In the genomic region with DNA sequence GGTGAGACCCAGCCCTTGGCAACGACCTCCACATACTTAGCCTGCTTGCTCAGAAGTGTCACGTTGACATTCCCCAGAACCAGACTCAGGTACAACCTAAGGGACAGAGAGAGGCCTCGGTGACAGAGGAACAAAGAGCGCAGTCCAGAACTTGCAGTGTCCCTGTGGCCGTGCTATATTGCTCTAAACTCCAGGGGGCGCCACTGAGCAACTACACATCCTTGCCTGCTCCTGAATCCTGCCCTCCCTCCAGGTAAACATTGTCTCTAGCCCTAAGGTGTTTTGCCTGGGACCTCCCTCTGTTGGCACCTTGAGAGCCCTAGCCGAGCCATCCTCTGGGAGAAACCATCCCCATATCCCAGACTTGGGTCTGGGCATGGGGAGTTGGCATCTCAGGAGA, we compare ENCODE assay signal across 13 mouse cellular contexts. TPM values are rescaled to one million over a fixed set of nuclear protein-coding genes. Genes with fewer than 3 reads are reported as not detected.
DNase-seq lines count a peak whose midpoint lies in the region; ATAC-seq and TF ChIP-seq lines count a peak whose summit lies in the region.
"Had no signal": no experiment of that assay in that cellular context is flagged by ENCODE, and none has a peak within 500 bp of the region (broad histone marks: within the 10 kb centered on the region; RNA-seq: fewer than 3 reads in every experiment).

No protein-coding gene starts in this region.

- peak; percentile 65 for TF ChIP-seq CTCF in hindbrain, postnatal 0 days (IDR thresholded peaks at IDR 0.05; ENCODE audit: low read depth)
- TF ChIP-seq CTCF in testis, adult 2 months (IDR thresholded peaks at IDR 0.05; ENCODE audit: control insufficient read depth, insufficient read depth, insufficient replicate concordance, low read depth, low read length) = peak; percentile 88; the same call in 1 of the 2 replicates

- no peaks in the 10 kb centered on the region for H3K4me1 ChIP-seq in hindbrain, postnatal 0 days (ENCODE audit: insufficient read depth, low read length)
- no peaks in the 10 kb centered on the region for H3K4me1 ChIP-seq in hindbrain, embryonic 12.5 days
- H3K4me1 ChIP-seq in testis, adult 2 months (ENCODE audit: control insufficient read depth, insufficient read depth, low read length) = peaks cover 9% of the 10 kb centered on the region
- H3K4me1 ChIP-seq: limb, embryonic 12.5 days had no signal

- no peak overlapping the region for H3K4me2 ChIP-seq in hindbrain, postnatal 0 days (ENCODE audit: low read depth, low read length)
- no peak overlapping the region for H3K4me2 ChIP-seq in hindbrain, embryonic 12.5 days (replicated peaks)
- H3K4me2 ChIP-seq: embryonic facial prominence, embryonic 15.5 days; limb, embryonic 12.5 days; midbrain, embryonic 11.5 days had no signal

- no peaks in the 10 kb centered on the region for H3K27me3 ChIP-seq in hindbrain, postnatal 0 days (ENCODE audit: insufficient read depth, low read length)
- no peaks in the 10 kb centered on the region for H3K27me3 ChIP-seq in hindbrain, embryonic 12.5 days
- H3K27me3 ChIP-seq in testis, adult 2 months (ENCODE audit: control insufficient read depth, insufficient read depth, low read length) = no peaks in the 10 kb centered on the region
- H3K27me3 ChIP-seq: embryonic facial prominence, embryonic 15.5 days; limb, embryonic 12.5 days had no signal

- H3K36me3 ChIP-seq in hindbrain, postnatal 0 days (ENCODE audit: insufficient read depth, low read length) = peaks cover 53% of the 10 kb centered on the region
- peaks cover 75% of the 10 kb centered on the region for H3K36me3 ChIP-seq in hindbrain, embryonic 12.5 days
- no peaks in the 10 kb centered on the region; the same call in none of the 2 replicates for H3K36me3 ChIP-seq in testis, adult 2 months (ENCODE audit: control insufficient read depth, insufficient read depth, low read length)

- no peak overlapping the region for H3K9ac ChIP-seq in hindbrain, postnatal 0 days (replicated peaks; ENCODE audit: low read length)
- H3K9ac ChIP-seq in hindbrain, embryonic 12.5 days = no peak overlapping the region
- H3K9ac ChIP-seq: embryonic facial prominence, embryonic 15.5 days; limb, embryonic 12.5 days had no signal

- DNase-seq in hindbrain, postnatal 0 days (ENCODE audit: low spot score) = no peak
- DNase-seq in testis, postnatal 10 days (ENCODE audit: low spot score) = no peak
- peak; percentile 26 for DNase-seq in c-Kit-positive CD71-positive TER-119-positive erythroid progenitor cells, embryonic 14.5 days (ENCODE audit: low spot score)
- DNase-seq in layer of hippocampus, postnatal 10 days (ENCODE audit: low spot score in 2 of 2) = no peak
- no peak for DNase-seq in layer of hippocampus, adult 9-11 months
- DNase-seq: gastrocnemius, postnatal 10 days had no signal

- no peak overlapping the region for H3K27ac ChIP-seq in hindbrain, postnatal 0 days
- H3K27ac ChIP-seq in hindbrain, embryonic 12.5 days = no peak overlapping the region
- H3K27ac ChIP-seq in testis, adult 2 months (ENCODE audit: control insufficient read depth, insufficient read depth, low read depth, low read length) = peak overlapping the region; percentile 39
- H3K27ac ChIP-seq: embryonic facial prominence, embryonic 15.5 days; limb, embryonic 12.5 days had no signal

- no peak overlapping the region for H3K4me3 ChIP-seq in hindbrain, postnatal 0 days (ENCODE audit: low read length)
- H3K4me3 ChIP-seq in hindbrain, embryonic 12.5 days = no peak overlapping the region
- peak overlapping the region; percentile 85 for H3K4me3 ChIP-seq in testis, adult 2 months (ENCODE audit: control insufficient read depth, low read depth, low read length)
- H3K4me3 ChIP-seq: embryonic facial prominence, embryonic 15.5 days; limb, embryonic 12.5 days had no signal

- no peak for TF ChIP-seq POLR2A in testis, adult 2 months (IDR thresholded peaks at IDR 0.05; ENCODE audit: control insufficient read depth, low read depth, low read length)

- no peaks in the 10 kb centered on the region for H3K9me3 ChIP-seq in hindbrain, postnatal 0 days (ENCODE audit: low read length)
- no peaks in the 10 kb centered on the region for H3K9me3 ChIP-seq in hindbrain, embryonic 12.5 days (replicated peaks)
- H3K9me3 ChIP-seq: embryonic facial prominence, embryonic 15.5 days; limb, embryonic 12.5 days had no signal

- no peak for ATAC-seq in hindbrain, postnatal 0 days
- ATAC-seq in hindbrain, embryonic 12.5 days (ENCODE audit: low FRiP score) = no peak
- ATAC-seq in inflammation-experienced regulatory T-cells, adult 6 months = no peak

- WGBS in hindbrain, postnatal 0 days = 85% methylated on average over 7 of the region's 7 CpGs
- WGBS in hindbrain, embryonic 12.5 days = 78% methylated on average over 7 of the region's 7 CpGs

RNA-seq across cellular contexts. Expression of a gene that starts 7.1 kb away (rescaled TPM):
- 52.8 and 71.7 TPM in 2 replicates for total RNA-seq in hindbrain, postnatal 0 days (2014; rRNA removed)
- polyA plus RNA-seq in hindbrain, postnatal 0 days (2015; fragmentation: Nextera tagmentation; extraction: Ambion mirVana) = 83.2 and 89.7 TPM in 2 replicates
- 61.0 and 65.0 TPM in 2 replicates for polyA plus RNA-seq in hindbrain, embryonic 12.5 days (2016; fragmentation: Nextera tagmentation; extraction: Ambion mirVana)
- polyA plus RNA-seq in testis, adult 2 months (2012; rRNA removed) = 182 and 184 TPM in 2 replicates
- 10 to 100 TPM; 20.9 to 21.9 TPM for total RNA-seq in layer of hippocampus, postnatal 10 days (2021)
- polyA plus RNA-seq in inflammation-experienced regulatory T-cells, adult 6 months (2017; shearing (Covaris generic)) = 10 to 100 TPM; 31.4 to 58.5 (median 39.4) TPM

RNA-seq across cellular contexts. Expression of a gene that starts 41.0 kb away (rescaled TPM):
- 0.10 TPM in 1 of 2 replicates, not detected in the other for total RNA-seq in hindbrain, postnatal 0 days (2014; rRNA removed)
- 0.61 and 0.69 TPM in 2 replicates for polyA plus RNA-seq in hindbrain, postnatal 0 days (2015; fragmentation: Nextera tagmentation; extraction: Ambion mirVana)
- polyA plus RNA-seq in hindbrain, embryonic 12.5 days (2016; fragmentation: Nextera tagmentation; extraction: Ambion mirVana) = 0.68 TPM in 1 of 2 replicates, not detected in the other
- 70.9 and 81.5 TPM in 2 replicates for polyA plus RNA-seq in testis, adult 2 months (2012; rRNA removed)
- total RNA-seq in layer of hippocampus, postnatal 10 days (2021) = under 1 TPM; 0.55 to 0.87 TPM
- polyA plus RNA-seq in inflammation-experienced regulatory T-cells, adult 6 months (2017; shearing (Covaris generic)) = 1 to 10 TPM in 1 of 3 experiments, under 1 TPM in 1, not detected in 1; 0.68 to 2.6 TPM
- total RNA-seq: gastrocnemius, postnatal 10 days; heart, postnatal 25 days had no signal
- polyA plus RNA-seq: limb, embryonic 12.5 days; midbrain, embryonic 11.5 days had no signal

RNA-seq across cellular contexts. Expression of a gene that starts 41.1 kb away (rescaled TPM):
- 165 and 169 TPM in 2 replicates for total RNA-seq in hindbrain, postnatal 0 days (2014; rRNA removed)
- 732 and 760 TPM in 2 replicates for polyA plus RNA-seq in hindbrain, postnatal 0 days (2015; fragmentation: Nextera tagmentation; extraction: Ambion mirVana)
- 530 and 539 TPM in 2 replicates for polyA plus RNA-seq in hindbrain, embryonic 12.5 days (2016; fragmentation: Nextera tagmentation; extraction: Ambion mirVana)
- polyA plus RNA-seq in testis, adult 2 months (2012; rRNA removed) = 68.7 and 75.6 TPM in 2 replicates
- total RNA-seq in layer of hippocampus, postnatal 10 days (2021) = 100 to 1,000 TPM; 469 to 476 TPM
- polyA plus RNA-seq in inflammation-experienced regulatory T-cells, adult 6 months (2017; shearing (Covaris generic)) = 100 to 1,000 TPM; 604 to 659 (median 643) TPM

Comparison
In these comparisons a context has a peak if more than half of its experiments do, and no peak if none do; other contexts are left out.
1. RNA of a gene that starts 41.0 kb away (polyA plus RNA-seq): 70.9 to 81.5 TPM in testis, adult 2 months; 0.68 to 2.6 TPM in inflammation-experienced regulatory T-cells, adult 6 months, 0.61 to 0.69 TPM in hindbrain, postnatal 0 days and 0.68 TPM in hindbrain, embryonic 12.5 days; every median in the first group is over 10 times any median in the second.